Mouse (Mus musculus): Measurements from ENCODE around the gene Wdr46.

DNA sequence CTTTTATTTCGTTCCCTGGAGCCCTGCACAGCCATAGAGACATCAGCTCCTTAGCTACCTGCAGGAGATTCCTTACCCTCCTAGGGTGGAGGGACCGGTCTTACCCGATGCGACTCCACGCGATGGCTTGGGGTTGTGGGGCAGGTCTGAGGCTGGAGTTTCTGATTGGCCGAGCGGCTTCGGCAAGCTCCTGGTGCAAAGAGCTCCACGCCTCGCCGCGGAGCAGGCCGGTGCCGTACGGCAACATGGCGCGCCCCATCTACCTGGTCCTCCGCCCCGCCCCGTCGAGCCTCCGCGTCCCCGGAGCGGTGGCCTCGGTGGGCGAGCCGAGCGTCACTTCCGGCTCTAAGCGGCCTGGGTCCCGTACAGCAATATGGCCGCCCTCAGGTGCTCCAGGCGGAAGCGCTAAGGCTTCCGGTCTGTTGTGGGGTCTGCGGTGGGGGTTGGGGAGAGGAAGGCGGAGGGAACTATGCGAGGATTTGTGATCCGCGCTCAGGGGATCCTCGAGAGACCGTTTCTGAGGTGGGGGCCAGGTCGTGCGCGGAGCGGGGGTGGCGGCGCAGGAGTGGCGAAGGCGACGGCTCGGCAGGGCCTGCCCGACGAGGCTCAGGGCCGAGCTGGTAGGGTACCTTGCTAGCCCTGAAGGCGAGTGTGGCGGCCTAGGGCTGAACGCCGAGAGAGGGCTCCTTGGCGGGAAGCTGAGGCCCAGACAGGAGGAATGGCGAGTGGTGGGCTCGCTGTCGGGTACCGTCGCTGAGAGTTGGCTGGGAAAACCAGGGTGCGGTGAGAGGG, 31.2 kb upstream of the Wdr46 start, which contains the start of gene Daxx:
- TF ChIP-seq TCF12 (IDR thresholded peaks at IDR 0.05; ENCODE audit: low read depth, low read length) (peak; percentile 53; the same call in 1 of the 2 replicates), CTCF (conservative IDR thresholded peaks at IDR 0.05 in 1 of 2, IDR thresholded peaks at IDR 0.05 in 1 of 2; ENCODE audit: low read depth in 2 of 2, low read length in 2 of 2) (no peak), POLR2A (IDR thresholded peaks at IDR 0.05; ENCODE audit: low read depth, low read length) (peak; percentile 88), SMC3 (IDR thresholded peaks at IDR 0.05; ENCODE audit: low read depth, low read length) (no peak), JUND (conservative IDR thresholded peaks at IDR 0.05; ENCODE audit: low read depth, low read length) (no peak), POLR2AphosphoS2 (IDR thresholded peaks at IDR 0.05; ENCODE audit: low read depth, low read length) (0 out of 2 replicates have a peak, but pooled peaks have one; percentile 59), PAX5 (IDR thresholded peaks at IDR 0.05; ENCODE audit: low read length) (no peak), MAX (IDR thresholded peaks at IDR 0.05; ENCODE audit: low read length) (peak; percentile 76; the same call in 1 of the 2 replicates), USF2 (conservative IDR thresholded peaks at IDR 0.05; ENCODE audit: low read depth, low read length) (no peak)
